Mouse (Mus musculus) urinary bladder, adult 2 months (tissue): ENCODE data around the gene Hsdl1. TPM values are rescaled to one million over a fixed set of nuclear protein-coding genes. Genes with fewer than 3 reads are reported as not detected.

ENCODE experiments used
- DNase-seq: peaks from one replicate; pipeline ENCODE4 v3.0.0; 2022; ENCODE audit warnings: low spot score
- polyA plus RNA-seq: library from polyadenylated mRNA; depleted of rRNA; stranded (reverse); fragments of >200 nt; gene quantifications from 2 replicates; pipeline ENCODE4 v1.2.3, GENCODE M21; 2012; rRNA removed

Gene Hsdl1
- 16.4 and 23.2 TPM in 2 replicates for polyA plus RNA-seq

- peak; percentile 98 for DNase-seq
These were observed at the start of gene Hsdl1, which contains the start of gene Dnaaf1 for GRCm38 (mm10) chr8:119574437-119575365. Gene Hsdl1, minus strand, starts transcription at chr8:119575183. Gene Dnaaf1, plus strand, starts transcription at chr8:119575235.

- no peak for DNase-seq
These were observed 48.8 kb upstream of the Hsdl1 start for GRCm38 (mm10) chr8:119623744-119624143.

GRCm38 (mm10) chr8:119623061-119623460, 48.1 kb upstream of the Hsdl1 start:
- DNase-seq: no peak

GRCm38 (mm10) chr8:119622555-119622954, 47.6 kb upstream of the Hsdl1 start:
- DNase-seq: no peak

DNA sequence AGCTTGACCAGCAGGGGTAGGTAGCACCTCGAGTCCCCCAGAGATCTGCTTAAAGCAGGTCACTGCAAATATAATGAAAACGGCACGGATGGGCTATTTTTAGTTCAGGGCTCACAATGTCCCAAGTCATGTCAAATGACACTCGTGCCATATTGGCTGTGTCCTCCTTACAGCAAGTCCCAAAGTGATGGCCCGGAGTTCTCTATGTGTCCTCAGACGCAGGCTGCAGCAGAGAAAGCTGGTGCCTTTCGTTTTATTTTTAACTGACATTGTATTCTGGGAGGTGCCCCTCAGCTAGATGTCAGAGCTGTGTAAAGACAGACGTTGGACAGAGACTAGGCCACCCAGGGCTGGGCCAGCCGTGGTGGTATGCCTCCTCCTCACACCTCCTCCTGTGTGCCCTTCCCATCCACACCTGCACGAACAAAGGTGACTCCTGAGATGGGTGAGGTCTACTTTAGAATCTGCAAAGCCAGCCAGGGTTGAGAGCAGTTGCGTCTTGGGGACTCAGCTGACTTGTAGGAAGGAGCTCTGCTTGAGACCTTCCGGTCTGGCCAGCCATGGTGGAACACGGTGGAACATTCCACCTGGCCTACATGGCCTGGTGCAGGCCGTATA, 46.0 kb upstream of the Hsdl1 start:
- DNase-seq: no peak

GRCm38 (mm10) chr8:119620116-119620840, 45.3 kb upstream of the Hsdl1 start:
- no peak for DNase-seq

GRCm38 (mm10) chr8:119618887-119619286, 43.9 kb upstream of the Hsdl1 start:
- no peak for DNase-seq

GRCm38 (mm10) chr8:119617586-119617985, 42.6 kb upstream of the Hsdl1 start:
- no peak for DNase-seq

- DNase-seq: no peak
These were observed 41.8 kb upstream of the Hsdl1 start for GRCm38 (mm10) chr8:119616811-119617210.

GRCm38 (mm10) chr8:119616358-119616757, 41.4 kb upstream of the Hsdl1 start:
- no peak for DNase-seq

- DNase-seq: no peak
These were observed 40.1 kb upstream of the Hsdl1 start for GRCm38 (mm10) chr8:119615096-119615495.

DNA sequence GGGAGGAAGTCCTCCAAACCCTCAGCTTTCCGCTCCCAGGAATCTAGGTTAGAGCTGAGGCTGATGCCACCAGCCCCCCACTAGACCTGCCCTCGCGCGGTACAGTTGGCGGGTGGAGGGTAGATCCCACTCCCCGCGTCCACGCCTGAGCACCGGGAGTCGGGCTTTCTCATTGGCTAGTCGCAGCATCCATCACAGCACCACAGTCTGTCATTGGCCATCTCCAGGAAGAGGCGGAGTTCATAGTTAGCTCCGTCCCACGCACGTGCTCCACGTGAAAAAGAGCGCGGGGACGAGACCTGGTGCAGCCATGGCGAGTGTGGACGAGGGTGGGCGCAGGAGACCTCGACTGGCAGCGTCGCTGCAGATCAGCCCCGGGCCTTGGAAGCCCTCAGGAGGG, 37.5 kb upstream of the Hsdl1 start, which contains the start of gene Adad2:
TSS of gene Adad2 (plus strand) at position 277 of the 400 bp plus-strand sequence.
- DNase-seq: no peak

- no peak for DNase-seq
These were observed 31.2 kb upstream of the Hsdl1 start for GRCm38 (mm10) chr8:119606224-119606623.

GRCm38 (mm10) chr8:119604996-119605395, 30.0 kb upstream of the Hsdl1 start, which contains the start of gene Taf1c:
Gene Taf1c, minus strand, starts transcription at chr8:119605222.
- DNase-seq: peak; percentile 79

GRCm38 (mm10) chr8:119604398-119604803, 29.4 kb upstream of the Hsdl1 start:
- no peak for DNase-seq

- DNase-seq: no peak
These were observed 28.8 kb upstream of the Hsdl1 start for GRCm38 (mm10) chr8:119603771-119604170.

- no peak for DNase-seq
These were observed 16.5 kb upstream of the Hsdl1 start for GRCm38 (mm10) chr8:119591456-119591855.

- no peak for DNase-seq
These were observed 15.4 kb upstream of the Hsdl1 start for GRCm38 (mm10) chr8:119590348-119590747.

DNA sequence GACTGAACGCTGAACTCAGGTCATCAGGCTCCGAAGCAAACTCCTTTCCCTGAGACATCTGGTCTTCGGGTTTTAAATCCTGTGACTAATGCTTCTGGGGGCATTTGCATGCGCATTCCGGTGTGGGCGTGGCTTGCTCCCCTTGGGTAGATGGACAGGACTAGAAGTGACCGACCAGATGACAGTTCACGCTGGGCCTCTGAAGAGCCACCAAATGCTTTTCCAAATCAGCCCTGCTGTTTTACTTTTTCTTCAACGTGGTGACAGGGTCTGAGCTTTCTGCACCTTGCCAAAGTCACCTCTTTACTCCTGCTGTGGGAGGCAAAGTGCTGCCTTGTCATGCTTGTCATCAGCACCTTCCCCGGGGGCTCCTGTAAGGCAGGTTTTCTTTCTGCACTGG, 13.9 kb upstream of the Hsdl1 start:
- no peak for DNase-seq

- DNase-seq: no peak
These were observed 13.3 kb upstream of the Hsdl1 start for GRCm38 (mm10) chr8:119588321-119588720.

DNA sequence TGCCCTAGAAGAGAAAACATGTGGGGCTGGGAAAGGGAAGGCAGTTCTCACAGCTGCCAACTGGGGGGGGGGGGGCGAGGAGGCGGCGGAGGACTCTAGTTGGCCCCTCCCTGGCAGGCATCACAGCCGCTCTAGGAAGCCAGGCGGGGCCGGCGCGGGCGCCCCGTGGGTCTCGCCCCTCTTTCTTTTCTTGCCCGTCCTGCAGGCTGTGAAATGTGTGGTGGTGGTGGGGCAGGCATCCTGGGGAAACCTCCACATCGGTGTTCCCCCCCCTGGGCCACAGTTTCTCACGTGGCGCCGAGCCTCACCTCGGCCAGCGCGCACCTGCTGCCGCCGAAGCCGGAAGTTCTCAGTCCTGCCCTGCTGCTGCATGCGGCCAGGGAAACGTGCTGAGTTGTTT, 10.9 kb upstream of the Hsdl1 start:
- DNase-seq: no peak
